Mouse (Mus musculus) heart, embryonic 15.5 days (tissue): ENCODE results near the gene Ivns1abp. TPM values are rescaled to one million over a fixed set of nuclear protein-coding genes. Genes with fewer than 3 reads are reported as not detected.
"Not testable (repeated sequence)": the region's sequence is repeated elsewhere in the genome, so short reads cannot be mapped to it uniquely, and the experiment has no call there.

ENCODE experiments used
- ATAC-seq: fragments of 200-750 bp; cut with Nextera tagmentation; replicated peaks from 2 replicates; pipeline ENCODE4 v1.8.0; 2017; ENCODE audit warnings: low read depth, moderate TSS enrichment; ENCODE audit not compliant: insufficient number of reproducible peaks, insufficient read depth, low FRiP score
- H3K27ac ChIP-seq: fragments of 300-500 bp; sonication (generic); 2 replicates; pipeline ENCODE4 v1.5.1; 2015; ENCODE audit warnings: mild to moderate bottlenecking, inconsistent platforms
- H3K27me3 ChIP-seq: fragments of 300-500 bp; sonication (generic); 2 replicates; pipeline ENCODE4 v1.6.1; 2015; ENCODE audit warnings: inconsistent platforms
- H3K36me3 ChIP-seq: fragments of 300-500 bp; sonication (generic); 2 replicates; pipeline ENCODE4 v1.6.1; 2015; ENCODE audit warnings: mild to moderate bottlenecking, inconsistent platforms
- H3K4me1 ChIP-seq: fragments of 300-500 bp; sonication (generic); replicated peaks from 2 replicates; pipeline ENCODE4 v1.6.1; 2015; ENCODE audit warnings: inconsistent platforms
- H3K4me2 ChIP-seq: fragments of 300-500 bp; sonication (generic); 2 replicates; pipeline ENCODE4 v1.6.1; 2015; ENCODE audit warnings: inconsistent platforms, mild to moderate bottlenecking, moderate library complexity
- H3K4me3 ChIP-seq: fragments of 300-500 bp; sonication (generic); 2 replicates; pipeline ENCODE4 v1.5.1; 2015; ENCODE audit warnings: mild to moderate bottlenecking, inconsistent platforms
- H3K9ac ChIP-seq: fragments of 300-500 bp; sonication (generic); 2 replicates; pipeline ENCODE4 v1.6.1; 2015; ENCODE audit warnings: mild to moderate bottlenecking, inconsistent platforms
- H3K9me3 ChIP-seq: fragments of 300-500 bp; sonication (generic); replicated peaks from 2 replicates; pipeline ENCODE4 v1.6.1; 2016; ENCODE audit warnings: inconsistent platforms
- WGBS: fragments of 180-500 bp; shearing (Covaris S2); methylation state at CpG from one replicate; pipeline ENCODE4 v1.1.7; 2015; ENCODE audit warnings: mixed read lengths; 5-methylcytosine and 5-hydroxymethylcytosine counted together
- polyA plus RNA-seq: library from polyadenylated mRNA; unstranded; fragments of >200 nt; fragmentation: Nextera tagmentation; extraction: Ambion mirVana; gene quantifications from 2 replicates; pipeline ENCODE4 v1.2.1, GENCODE M21; 2015

Ivns1abp gene
- polyA plus RNA-seq, 1 experiment from 2014 or later: 308 TPM

- peak overlapping the region; percentile 90; the same call in 1 of the 2 replicates for H3K4me3 ChIP-seq
- H3K9ac ChIP-seq: 0 out of 2 replicates have a peak overlapping the region, but pooled peaks have one; percentile 74
- H3K27me3 ChIP-seq: no peaks in the 10 kb centered on the region
- H3K27ac ChIP-seq: peak overlapping the region; percentile 98
- no peak for ATAC-seq
- H3K4me1 ChIP-seq: peaks cover 47% of the 10 kb centered on the region
- WGBS: 38% methylated on average over 3 of the region's 3 CpGs
- H3K9me3 ChIP-seq: no peaks in the 10 kb centered on the region
- peak overlapping the region; percentile 83 for H3K4me2 ChIP-seq
- H3K36me3 ChIP-seq: no peaks in the 10 kb centered on the region
Measured at GRCm38 (mm10) chr1:151342311-151342710, 2.0 kb upstream of the Ivns1abp start.

GRCm38 (mm10) chr1:151342968-151343367, 1.3 kb upstream of the Ivns1abp start:
- H3K4me2 ChIP-seq: peak overlapping the region; percentile 83
- H3K36me3 ChIP-seq: no peaks in the 10 kb centered on the region
- 7% methylated on average over 6 of the region's 6 CpGs for WGBS
- no peak for ATAC-seq
- no peaks in the 10 kb centered on the region for H3K27me3 ChIP-seq
- peak overlapping the region; percentile 74; the same call in 1 of the 2 replicates for H3K9ac ChIP-seq
- H3K4me1 ChIP-seq: peaks cover 44% of the 10 kb centered on the region
- H3K4me3 ChIP-seq: peak overlapping the region; percentile 90
- no peaks in the 10 kb centered on the region for H3K9me3 ChIP-seq
- H3K27ac ChIP-seq: peak overlapping the region; percentile 98

DNA sequence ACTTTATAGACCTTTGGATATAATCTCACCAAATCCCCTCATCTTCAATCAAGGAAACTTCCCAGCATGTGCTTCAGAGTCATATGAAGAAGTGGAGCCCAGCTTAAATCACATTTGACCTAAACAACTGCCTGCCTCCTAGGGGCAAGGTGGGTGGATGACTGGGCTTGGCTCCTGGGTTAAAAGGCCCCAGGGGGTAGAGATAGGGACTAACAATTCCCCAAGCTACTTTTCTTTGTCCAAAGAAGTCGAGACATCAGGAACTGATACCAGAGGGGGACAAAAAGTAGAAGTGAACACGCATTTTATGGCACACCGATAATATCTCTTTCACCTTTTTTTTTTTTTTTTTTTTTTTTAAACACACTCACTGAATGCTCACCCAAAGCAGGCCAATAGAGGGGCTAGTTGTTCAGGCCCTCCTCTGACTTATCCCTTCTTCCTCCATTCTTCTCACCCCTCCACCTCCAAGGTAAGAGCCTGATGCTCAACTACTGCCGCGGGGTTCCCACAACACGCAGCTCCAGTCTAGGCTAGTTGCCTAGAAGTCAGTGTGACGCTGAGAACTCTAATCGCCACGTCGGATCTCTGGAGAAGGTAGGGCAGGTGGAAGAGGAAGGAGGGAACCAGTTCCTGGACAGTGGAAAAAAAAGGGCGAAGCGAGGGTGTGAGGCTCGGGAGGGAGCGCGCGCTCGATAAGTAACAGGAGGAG, 550 bp upstream of the Ivns1abp start:
- peak overlapping the region; percentile 98 for H3K27ac ChIP-seq
- ATAC-seq: peak; percentile 3; the same call in 1 of the 2 replicates
- H3K4me1 ChIP-seq: peaks cover 41% of the 10 kb centered on the region
- H3K4me2 ChIP-seq: peak overlapping the region; percentile 83
- H3K9me3 ChIP-seq: no peaks in the 10 kb centered on the region
- peak overlapping the region; percentile 74 for H3K9ac ChIP-seq
- WGBS: 1% methylated on average over 17 of the region's 17 CpGs
- no peaks in the 10 kb centered on the region for H3K27me3 ChIP-seq
- H3K4me3 ChIP-seq: peak overlapping the region; percentile 90
- no peaks in the 10 kb centered on the region for H3K36me3 ChIP-seq

DNA sequence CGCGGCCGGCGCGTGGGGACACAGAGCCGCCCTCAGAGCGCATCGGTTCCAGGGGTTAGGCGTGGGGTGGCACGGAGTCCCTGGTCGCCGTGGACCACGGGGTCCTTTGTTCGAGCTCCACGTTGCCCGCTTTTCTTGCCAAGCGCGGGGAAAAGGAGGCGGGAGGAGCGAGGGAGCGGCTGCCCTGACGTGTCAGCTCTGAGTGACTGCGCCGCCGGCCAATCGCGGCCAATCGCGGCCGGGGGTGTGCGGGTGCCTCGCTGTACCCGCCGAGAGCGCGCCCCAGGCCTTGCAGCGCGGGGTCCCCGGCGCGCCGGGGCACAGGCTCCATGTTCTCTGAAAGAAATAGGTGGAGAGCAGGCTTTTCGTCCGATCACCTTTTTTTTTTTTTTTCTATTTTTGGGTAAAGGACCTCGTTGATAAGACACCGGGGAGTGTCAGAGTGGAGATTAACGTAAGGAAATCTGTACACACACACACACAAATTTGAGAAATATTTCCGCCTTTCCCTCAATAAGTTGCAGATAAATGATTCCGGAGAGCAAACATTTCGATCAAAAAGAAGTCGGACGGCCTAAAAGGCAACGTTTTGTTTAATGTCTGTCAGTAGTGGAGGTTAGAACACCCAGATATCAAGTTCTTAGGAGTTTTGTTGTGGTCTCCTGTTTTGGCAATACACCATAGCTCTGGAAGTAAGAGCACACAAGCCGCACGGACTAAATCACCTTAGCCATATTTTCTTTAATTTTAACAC, 1.0 kb downstream of the Ivns1abp start:
- Histone ChIP-seq H3K27me3 (no peaks in the 10 kb centered on the region), H3K36me3 (peaks cover 8% of the 10 kb centered on the region; the same call in 1 of the 2 replicates), H3K9me3 (no peaks in the 10 kb centered on the region), H3K4me2 (peak overlapping the region; percentile 83), H3K27ac (peak overlapping the region; percentile 98), H3K9ac (peak overlapping the region; percentile 90), H3K4me1 (peaks cover 35% of the 10 kb centered on the region), H3K4me3 (peak overlapping the region; percentile 90)
- ATAC-seq: peak; percentile 76
- under 1% methylated on average over 55 of the region's 55 CpGs for WGBS

- no peak for ATAC-seq
- Histone ChIP-seq H3K4me2 (peak overlapping the region; percentile 83), H3K27ac (peak overlapping the region; percentile 98), H3K27me3 (no peaks in the 10 kb centered on the region), H3K9ac (peak overlapping the region; percentile 90), H3K4me3 (peak overlapping the region; percentile 90), H3K9me3 (no peaks in the 10 kb centered on the region), H3K36me3 (peaks cover 10% of the 10 kb centered on the region; the same call in 1 of the 2 replicates), H3K4me1 (peaks cover 33% of the 10 kb centered on the region)
Measured at GRCm38 (mm10) chr1:151345863-151346195, 1.6 kb downstream of the Ivns1abp start.

GRCm38 (mm10) chr1:151346681-151347127, 2.4 kb downstream of the Ivns1abp start:
- H3K4me1 ChIP-seq: peaks cover 27% of the 10 kb centered on the region
- H3K27ac ChIP-seq: peak overlapping the region; percentile 98
- peak overlapping the region; percentile 83 for H3K4me2 ChIP-seq
- peaks cover 19% of the 10 kb centered on the region for H3K36me3 ChIP-seq
- H3K9ac ChIP-seq: peak overlapping the region; percentile 90
- no peaks in the 10 kb centered on the region for H3K9me3 ChIP-seq
- no peaks in the 10 kb centered on the region for H3K27me3 ChIP-seq
- ATAC-seq: no peak
- 11% methylated on average over 6 of the region's 6 CpGs for WGBS
- H3K4me3 ChIP-seq: peak overlapping the region; percentile 90

DNA sequence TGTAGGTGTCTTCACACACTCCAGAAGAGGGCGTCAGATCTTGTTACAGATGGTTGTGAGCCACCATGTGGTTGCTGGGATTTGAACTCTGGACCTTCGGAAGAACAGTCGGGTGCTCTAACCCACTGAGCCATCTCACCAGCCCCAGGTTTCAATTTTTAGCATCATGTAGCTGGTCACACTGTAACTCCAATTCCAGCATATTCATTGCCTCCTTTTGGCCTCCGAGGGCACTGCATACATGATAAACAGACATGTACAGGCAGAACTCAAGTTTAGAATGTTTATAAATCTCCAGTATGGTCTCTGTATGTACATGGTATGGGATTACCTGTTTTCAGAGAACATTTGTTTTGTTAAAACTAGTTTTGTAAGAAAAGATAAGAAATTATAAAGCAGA, 4.0 kb downstream of the Ivns1abp start:
- H3K4me1 ChIP-seq: peaks cover 20% of the 10 kb centered on the region
- ATAC-seq, H3K27me3 ChIP-seq, H3K9ac ChIP-seq, H3K9me3 ChIP-seq: not testable (repeated sequence)
- peaks cover 35% of the 10 kb centered on the region for H3K36me3 ChIP-seq
- peak overlapping the region; percentile 33 for H3K4me2 ChIP-seq
- peak overlapping the region; percentile 6; the same call in 1 of the 2 replicates for H3K4me3 ChIP-seq
- WGBS: 63% methylated on average over 4 of the region's 4 CpGs
- H3K27ac ChIP-seq: peak overlapping the region; percentile 4; the same call in 1 of the 2 replicates

GRCm38 (mm10) chr1:151352911-151353310, 8.6 kb downstream of the Ivns1abp start:
- Histone ChIP-seq H3K27ac (no peak overlapping the region), H3K4me2 (no peak overlapping the region), H3K36me3 (peaks cover 76% of the 10 kb centered on the region), H3K27me3 (no peaks in the 10 kb centered on the region), H3K4me1 (peaks cover 14% of the 10 kb centered on the region), H3K9ac (no peak overlapping the region), H3K4me3 (no peak overlapping the region), H3K9me3 (no peaks in the 10 kb centered on the region)
- WGBS: 86% methylated on average over 2 of the region's 2 CpGs
- no peak for ATAC-seq

DNA sequence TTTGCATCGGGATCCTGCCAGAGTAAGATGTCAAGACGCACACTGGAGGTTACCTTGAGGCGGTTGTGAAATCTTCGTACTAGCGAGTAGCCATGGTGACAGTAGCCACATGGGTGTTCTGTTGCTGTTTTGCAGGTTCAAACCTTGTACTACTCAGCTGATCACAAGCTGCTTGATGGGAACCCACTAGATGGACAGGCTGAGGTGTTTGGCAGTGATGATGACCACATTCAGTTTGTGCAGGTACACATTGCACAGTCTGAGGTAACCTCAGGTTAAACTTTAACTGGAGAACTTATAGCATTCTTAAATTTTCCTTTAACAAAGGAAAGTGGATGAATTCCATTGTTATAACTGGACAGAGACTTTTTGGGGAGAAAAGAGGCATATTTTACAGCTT, 11.7 kb downstream of the Ivns1abp start:
- Histone ChIP-seq H3K4me3 (no peak overlapping the region), H3K36me3 (peaks cover 96% of the 10 kb centered on the region), H3K9me3 (no peaks in the 10 kb centered on the region), H3K27me3 (no peaks in the 10 kb centered on the region), H3K4me1 (no peaks in the 10 kb centered on the region), H3K4me2 (no peak overlapping the region), H3K27ac (no peak overlapping the region), H3K9ac (no peak overlapping the region)
- no peak for ATAC-seq
- 88% methylated on average over 5 of the region's 5 CpGs for WGBS

DNA sequence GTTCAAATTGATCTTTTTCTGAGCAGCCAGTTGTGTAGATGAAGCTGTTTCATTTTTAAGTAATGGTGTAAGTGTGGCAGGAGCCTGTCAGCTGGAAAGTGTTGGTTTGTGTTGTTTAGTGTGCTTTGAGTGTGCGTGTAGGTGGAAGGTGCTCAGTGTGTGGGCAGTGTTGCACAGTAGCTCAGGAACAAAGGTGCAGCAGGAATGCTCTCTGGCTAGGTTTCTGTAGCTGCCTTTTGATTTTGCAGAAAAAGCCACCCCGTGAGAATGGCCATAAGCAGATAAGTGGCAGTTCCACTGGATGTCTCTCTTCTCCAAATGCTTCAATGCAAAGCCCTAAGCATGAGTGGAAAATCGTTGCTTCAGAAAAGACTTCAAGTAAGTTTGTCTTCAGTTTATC, 15.1 kb downstream of the Ivns1abp start:
- WGBS: 85% methylated on average over 3 of the region's 3 CpGs
- Histone ChIP-seq H3K4me3 (no peak overlapping the region), H3K27me3 (no peaks in the 10 kb centered on the region), H3K4me2 (no peak overlapping the region), H3K9me3 (no peaks in the 10 kb centered on the region), H3K9ac (no peak overlapping the region), H3K4me1 (no peaks in the 10 kb centered on the region), H3K36me3 (peaks cover 93% of the 10 kb centered on the region), H3K27ac (no peak overlapping the region)
- ATAC-seq: no peak

GRCm38 (mm10) chr1:151366944-151367605, 22.8 kb downstream of the Ivns1abp start:
- 87% methylated on average over 8 of the region's 8 CpGs for WGBS

More at GRCm38 (mm10) chr1:151366944-151367605, 22.8 kb downstream of the Ivns1abp start:
- no peak for ATAC-seq
- no peak overlapping the region for H3K4me3 ChIP-seq
- no peak overlapping the region for H3K9ac ChIP-seq
- no peak overlapping the region for H3K4me2 ChIP-seq
- H3K9me3 ChIP-seq: no peaks in the 10 kb centered on the region
- H3K27me3 ChIP-seq: no peaks in the 10 kb centered on the region
- peaks cover 5% of the 10 kb centered on the region; the same call in 1 of the 2 replicates for H3K4me1 ChIP-seq
- peaks cover 61% of the 10 kb centered on the region for H3K36me3 ChIP-seq
- no peak overlapping the region for H3K27ac ChIP-seq
